8 mouse cellular contexts compared by ENCODE assay signal in the genomic region with DNA sequence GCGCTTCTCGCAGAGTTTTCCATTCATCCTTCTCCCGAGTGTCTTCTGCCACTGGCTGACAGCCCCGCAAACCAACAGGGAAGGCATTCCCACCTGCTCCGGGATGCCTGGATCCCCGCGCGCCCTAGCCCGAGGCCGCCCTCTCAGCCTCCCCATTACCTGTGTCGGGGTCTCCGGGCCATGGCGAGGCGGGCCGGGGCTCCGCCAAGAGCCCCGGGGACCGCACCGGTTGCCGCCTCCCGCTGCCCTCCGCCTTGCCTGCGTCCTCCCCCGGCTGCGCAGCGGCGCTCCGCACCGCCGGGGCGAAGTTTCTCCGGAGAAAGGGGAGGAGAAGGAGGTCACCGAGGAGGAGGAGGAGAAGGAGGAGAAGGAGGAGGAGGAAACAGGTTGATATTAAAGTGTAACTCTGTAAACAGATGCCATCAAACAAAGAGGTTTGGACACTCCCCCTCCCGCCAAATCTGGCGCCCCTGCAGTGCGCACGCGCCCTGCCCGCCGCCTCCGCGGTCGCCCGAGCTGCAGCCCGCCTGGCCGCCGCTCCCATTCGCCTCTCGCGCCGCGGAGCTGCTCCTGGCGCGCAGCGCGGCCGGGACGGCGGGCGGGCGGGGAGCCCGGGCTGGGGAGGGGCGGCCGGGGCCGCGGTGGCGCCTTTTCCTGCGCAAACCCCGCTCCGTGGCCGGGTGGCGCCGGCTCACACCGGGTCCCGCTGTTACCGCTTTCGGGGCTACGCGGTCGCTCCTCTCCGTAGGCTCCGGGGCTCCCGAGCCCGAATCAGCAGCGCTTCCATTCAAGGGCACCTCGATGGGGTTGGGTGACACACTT. TPM values are rescaled to one million over a fixed set of nuclear protein-coding genes. Genes with fewer than 3 reads are reported as not detected.
DNase-seq lines count a peak whose midpoint lies in the region; ATAC-seq lines count a peak whose summit lies in the region.

TSS of gene Myb (minus strand) at position 448 of the 822 bp plus-strand sequence.

- H3K27me3 ChIP-seq in liver, embryonic 16.5 days (ENCODE audit: control insufficient read depth, insufficient read depth, low read depth, low read length) = peaks cover 14% of the 10 kb centered on the region
- peaks cover 31% of the 10 kb centered on the region for H3K27me3 ChIP-seq in neural tube, embryonic 12.5 days (replicated peaks)

- no peaks in the 10 kb centered on the region for H3K36me3 ChIP-seq in liver, embryonic 16.5 days (ENCODE audit: control insufficient read depth, insufficient read depth)
- H3K36me3 ChIP-seq in neural tube, embryonic 12.5 days = no peaks in the 10 kb centered on the region

- no peaks in the 10 kb centered on the region for H3K9me3 ChIP-seq in liver, embryonic 16.5 days (replicated peaks; ENCODE audit: control insufficient read depth, low read length)
- no peaks in the 10 kb centered on the region for H3K9me3 ChIP-seq in neural tube, embryonic 12.5 days

- peak within 1 kb of the TSS; percentile 78 for H3K9ac ChIP-seq in liver, embryonic 16.5 days (ENCODE audit: low read depth, low read length)
- peak within 1 kb of the TSS; percentile 70 for H3K9ac ChIP-seq in neural tube, embryonic 12.5 days

- H3K27ac ChIP-seq in liver, embryonic 16.5 days (ENCODE audit: low read length) = peak within 1 kb of the TSS; percentile 72
- H3K27ac ChIP-seq in neural tube, embryonic 12.5 days = no peak within 1 kb of the TSS

- peak within 1 kb of the TSS; percentile 73 for H3K4me3 ChIP-seq in liver, embryonic 16.5 days (ENCODE audit: low read depth, low read length)
- peak within 1 kb of the TSS; percentile 73 for H3K4me3 ChIP-seq in neural tube, embryonic 12.5 days

- under 1% methylated on average over 83 of the region's 86 CpGs for WGBS in liver, embryonic 16.5 days (ENCODE audit: insufficient replicate concordance)
- under 1% methylated on average over 86 of the region's 86 CpGs for WGBS in neural tube, embryonic 12.5 days

- peak; percentile 77 for ATAC-seq in liver, embryonic 16.5 days (ENCODE audit: low read depth)
- ATAC-seq in neural tube, embryonic 12.5 days (ENCODE audit: low FRiP score, low read depth) = peak; percentile 90

- DNase-seq in A20 (ENCODE audit: low read depth, low spot score) (peak; percentile 89), WW6 (ENCODE audit: low read depth, low spot score) (peak; percentile 47)
- DNase-seq in embryo, embryonic 10 days (ENCODE audit: low spot score) = peak; percentile 82
- peak; percentile 12 to 29 for DNase-seq in heart, adult 9 months (ENCODE audit: low spot score in 2 of 2)
- peak; percentile 70 for DNase-seq in kidney, adult 9 months
- DNase-seq in testis, postnatal 10 days (ENCODE audit: low spot score) = peak; percentile 64

- peak within 1 kb of the TSS; percentile 94 for H3K4me2 ChIP-seq in liver, embryonic 16.5 days (ENCODE audit: low read depth, low read length)
- peak within 1 kb of the TSS; percentile 99 for H3K4me2 ChIP-seq in neural tube, embryonic 12.5 days (replicated peaks)

- H3K4me1 ChIP-seq in liver, embryonic 16.5 days (ENCODE audit: control insufficient read depth, low read depth, low read length) = peaks cover 34% of the 10 kb centered on the region
- peaks cover 15% of the 10 kb centered on the region for H3K4me1 ChIP-seq in neural tube, embryonic 12.5 days

RNA-seq across cellular contexts. Expression of gene Myb, which starts in this region (rescaled TPM):
- polyA plus RNA-seq in liver, embryonic 16.5 days (2015; fragmentation: Nextera tagmentation; extraction: Ambion mirVana) = 7.7 and 8.8 TPM in 2 replicates
- 3.8 and 3.9 TPM in 2 replicates for polyA plus RNA-seq in neural tube, embryonic 12.5 days (2016; fragmentation: Nextera tagmentation; extraction: Ambion mirVana)

Comparison
In these comparisons a context has a peak if more than half of its experiments do, and no peak if none do; other contexts are left out.
1. DNase-seq: peak in every context shown above with its lines; median percentile 89 in A20; 82 in embryo, embryonic 10 days; 70 in kidney, adult 9 months; 64 in testis, postnatal 10 days; 47 in WW6; 20 in heart, adult 9 months.